Mouse (Mus musculus) small intestine, adult 2 months (tissue): ENCODE data around the gene Myo18a.

Experiments
- CTCF ChIP-seq: fragments of 200-500 bp; IDR thresholded peaks from 2 replicates; pipeline ENCODE4 v1.5.1; 2012; ENCODE audit warnings: low read depth, mild to moderate bottlenecking, control low read depth, inconsistent platforms, low read length, moderate library complexity, mixed read lengths; ENCODE audit not compliant: insufficient replicate concordance, insufficient read length; ENCODE audit errors: extremely low read depth
- POLR2A ChIP-seq: fragments of 200-500 bp; IDR thresholded peaks from 2 replicates; pipeline ENCODE4 v1.6.1; 2012; ENCODE audit warnings: low read depth, mild to moderate bottlenecking, control low read depth, inconsistent platforms, low read length, moderate library complexity

- TF ChIP-seq POLR2A = no peak
- no peak for TF ChIP-seq CTCF
Measured at GRCm38 (mm10) chr11:77843906-77844200, 80.8 kb downstream of the Myo18a start.
